Mouse (Mus musculus): ENCODE results near the gene Eif4e1b. TPM values are rescaled to one million over a fixed set of nuclear protein-coding genes. Genes with fewer than 3 reads are reported as not detected.
"Not testable (repeated sequence)": the region's sequence is repeated elsewhere in the genome, so short reads cannot be mapped to it uniquely, and the experiment has no call there.

Eif4e1b gene
- polyA plus RNA-seq, 1 experiment from 2014 or later = not detected

DNA sequence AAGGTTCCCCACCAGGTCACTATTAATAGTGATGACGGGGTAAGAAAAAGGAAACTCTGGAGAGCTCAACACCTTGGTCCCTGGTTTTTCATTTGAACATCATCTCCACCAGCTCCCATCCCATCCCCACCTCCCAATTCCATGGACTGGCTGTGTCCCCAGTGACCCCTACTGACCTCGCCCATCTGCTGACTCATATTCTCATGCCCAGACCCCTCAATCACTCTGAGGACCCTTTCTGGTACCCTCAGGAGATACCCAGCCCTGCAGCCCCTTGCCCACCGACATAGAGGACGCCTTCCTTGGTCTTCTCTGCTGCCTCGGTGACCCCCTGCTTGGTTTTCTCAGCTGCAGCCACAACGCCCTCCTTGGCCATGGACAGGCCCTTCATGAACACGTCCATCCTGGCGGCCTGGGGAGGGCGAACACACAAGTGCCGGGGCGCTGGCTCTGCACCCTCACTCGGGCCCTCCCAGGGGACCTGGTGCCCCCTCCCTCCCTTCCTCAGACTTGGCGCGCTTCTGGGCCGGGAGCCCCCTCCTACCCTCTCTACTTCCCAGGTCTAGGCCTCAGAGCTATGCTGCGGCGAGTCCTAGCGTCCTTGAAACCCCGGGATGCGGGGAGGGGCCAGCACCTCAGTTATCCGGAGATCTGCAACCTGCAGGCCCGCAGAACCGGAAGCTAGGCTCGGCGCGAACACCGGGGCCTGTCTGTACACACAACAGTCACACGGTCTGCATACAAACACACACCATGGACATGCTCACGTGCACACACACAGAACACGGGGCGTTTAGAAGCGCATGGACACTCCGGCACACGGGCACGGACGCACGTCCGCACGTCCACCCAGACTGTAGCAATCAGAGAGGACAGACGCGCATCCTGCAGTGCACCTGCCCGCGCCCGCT is 18.3 kb upstream of the Eif4e1b start:
- H3K9me3 ChIP-seq (replicated peaks) = no peaks in the 10 kb centered on the region
- no peaks in the 10 kb centered on the region for H3K36me3 ChIP-seq
- no peak for DNase-seq (ENCODE audit: low spot score)
- peaks cover 27% of the 10 kb centered on the region for H3K4me1 ChIP-seq
- peaks cover 72% of the 10 kb centered on the region for H3K27me3 ChIP-seq (ENCODE audit: low read depth, poor library complexity, severe bottlenecking)
- 4% methylated on average over 44 of the region's 44 CpGs for WGBS
- H3K27ac ChIP-seq (replicated peaks) = peak overlapping the region; percentile 24; the same call in 1 of the 2 replicates
- H3K4me3 ChIP-seq = peak overlapping the region; percentile 60

GRCm38 (mm10) chr13:54766192-54766768 is 17.5 kb upstream of the Eif4e1b start, which contains the start of gene Sncb:
TSS of gene Sncb (minus strand) at chr13:54766595.
- Histone ChIP-seq H3K27ac (replicated peaks) (peak within 1 kb of the TSS; percentile 24; the same call in 1 of the 2 replicates), H3K27me3 (ENCODE audit: low read depth, poor library complexity, severe bottlenecking) (peaks cover 64% of the 10 kb centered on the region), H3K4me3 (peak within 1 kb of the TSS; percentile 60), H3K4me1 (peaks cover 24% of the 10 kb centered on the region), H3K36me3 (no peaks in the 10 kb centered on the region), H3K9me3 (replicated peaks) (0 out of 2 replicates have a peak, but pooled peaks cover 3% of the 10 kb centered on the region)
- WGBS = under 1% methylated on average over 35 of the region's 35 CpGs
- DNase-seq (ENCODE audit: low spot score) = peak; percentile 77

DNA sequence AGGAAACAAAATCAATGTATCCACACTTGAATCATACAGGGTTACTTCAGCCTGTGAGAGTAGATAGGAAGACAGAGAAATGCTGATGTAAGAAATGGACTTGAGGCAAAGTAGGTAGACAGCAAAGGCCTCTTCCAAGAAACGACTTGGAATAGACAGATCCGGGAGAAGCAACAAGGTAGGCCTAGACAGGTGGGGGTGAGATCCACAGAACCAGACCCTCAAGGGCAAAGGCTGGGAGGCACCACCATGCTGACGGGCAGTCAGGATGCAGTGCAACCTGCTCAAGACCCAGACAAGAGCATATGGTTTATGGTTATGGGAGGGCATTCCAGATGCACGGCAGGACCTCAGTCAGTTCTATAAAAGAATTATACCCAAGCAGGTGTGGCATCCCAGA is 16.8 kb upstream of the Eif4e1b start:
- H3K27me3 ChIP-seq (ENCODE audit: low read depth, poor library complexity, severe bottlenecking) = peaks cover 58% of the 10 kb centered on the region
- no peaks in the 10 kb centered on the region for H3K36me3 ChIP-seq
- H3K9me3 ChIP-seq (replicated peaks) = 0 out of 2 replicates have a peak, but pooled peaks cover 3% of the 10 kb centered on the region
- 82% methylated on average over 4 of the region's 4 CpGs for WGBS
- no peak overlapping the region for H3K27ac ChIP-seq (replicated peaks)
- H3K4me3 ChIP-seq = no peak overlapping the region
- no peak for DNase-seq (ENCODE audit: low spot score)
- H3K4me1 ChIP-seq = peaks cover 24% of the 10 kb centered on the region

- 84% methylated on average over 3 of the region's 3 CpGs for WGBS
- H3K27me3 ChIP-seq (ENCODE audit: low read depth, poor library complexity, severe bottlenecking) = no peaks in the 10 kb centered on the region
- no peaks in the 10 kb centered on the region for H3K36me3 ChIP-seq
- H3K4me3 ChIP-seq = no peak overlapping the region
- no peaks in the 10 kb centered on the region; the same call in 1 of the 2 replicates for H3K9me3 ChIP-seq (replicated peaks)
- DNase-seq (ENCODE audit: low spot score) = no peak
- H3K4me1 ChIP-seq = no peaks in the 10 kb centered on the region
- H3K27ac ChIP-seq (replicated peaks) = no peak overlapping the region
These were observed 3.2 kb upstream of the Eif4e1b start for GRCm38 (mm10) chr13:54780592-54780991.

- no peaks in the 10 kb centered on the region for H3K27me3 ChIP-seq (ENCODE audit: low read depth, poor library complexity, severe bottlenecking)
- no peak overlapping the region for H3K4me3 ChIP-seq
- DNase-seq (ENCODE audit: low spot score) = no peak
- H3K9me3 ChIP-seq (replicated peaks) = no peaks in the 10 kb centered on the region
- H3K4me1 ChIP-seq = no peaks in the 10 kb centered on the region
- 89% methylated on average over 3 of the region's 3 CpGs for WGBS
- no peaks in the 10 kb centered on the region for H3K36me3 ChIP-seq
- no peak overlapping the region for H3K27ac ChIP-seq (replicated peaks)
These were observed 2.7 kb upstream of the Eif4e1b start for GRCm38 (mm10) chr13:54781086-54781485.

DNA sequence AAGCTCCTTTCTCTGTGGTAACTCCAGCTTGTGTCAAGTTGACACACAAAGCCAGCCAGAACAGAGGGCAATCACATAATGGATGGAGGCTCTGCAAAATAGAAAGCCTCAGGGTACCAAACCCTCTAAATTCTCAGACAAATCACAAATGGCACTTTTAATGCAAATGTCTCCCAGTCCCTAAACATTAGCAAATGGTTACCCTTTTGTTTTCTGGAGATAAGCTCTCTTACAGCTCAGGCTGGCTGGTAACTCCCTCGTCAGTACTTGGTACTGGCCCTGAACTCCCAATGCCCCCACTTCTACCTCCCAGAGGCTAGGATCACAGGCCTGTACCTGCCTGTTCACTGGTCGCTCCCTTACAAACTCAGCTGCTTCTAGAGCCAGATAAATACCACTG is 563 bp upstream of the Eif4e1b start:
- Histone ChIP-seq H3K27ac (replicated peaks) (no peak overlapping the region), H3K4me3 (no peak overlapping the region), H3K27me3 (ENCODE audit: low read depth, poor library complexity, severe bottlenecking) (peaks cover 8% of the 10 kb centered on the region; the same call in 1 of the 2 replicates), H3K4me1 (no peaks in the 10 kb centered on the region), H3K9me3 (replicated peaks) (no peaks in the 10 kb centered on the region), H3K36me3 (no peaks in the 10 kb centered on the region)
- WGBS = 54% methylated on average over 2 of the region's 2 CpGs
- no peak for DNase-seq (ENCODE audit: low spot score)

DNA sequence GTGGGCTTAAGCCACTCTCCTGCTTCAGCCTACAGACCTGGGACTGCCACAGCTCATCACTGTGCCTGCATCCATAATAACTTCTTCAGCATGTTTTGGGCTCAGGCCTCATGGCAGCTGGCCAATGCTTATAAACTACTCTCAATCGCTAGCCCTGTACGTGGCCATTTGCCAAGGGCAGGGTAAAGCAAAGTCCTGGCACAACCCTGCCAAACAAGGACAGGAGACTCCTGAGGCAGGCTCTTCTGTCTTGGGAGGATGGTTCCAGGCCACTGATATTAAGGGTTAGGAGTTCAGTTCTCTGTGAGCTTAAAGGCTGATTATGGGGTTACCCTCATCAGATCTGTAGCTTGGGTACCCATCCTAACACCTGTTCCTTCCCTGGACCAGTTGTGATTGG is 3.8 kb downstream of the Eif4e1b start:
- WGBS = 87% methylated on average over 2 of the region's 2 CpGs
- DNase-seq (ENCODE audit: low spot score); H3K9me3 ChIP-seq (replicated peaks); H3K27ac ChIP-seq (replicated peaks); H3K4me3 ChIP-seq; H3K36me3 ChIP-seq: not testable (repeated sequence)
- H3K4me1 ChIP-seq = peaks cover 27% of the 10 kb centered on the region
- H3K27me3 ChIP-seq (ENCODE audit: low read depth, poor library complexity, severe bottlenecking) = peaks cover 38% of the 10 kb centered on the region

DNA sequence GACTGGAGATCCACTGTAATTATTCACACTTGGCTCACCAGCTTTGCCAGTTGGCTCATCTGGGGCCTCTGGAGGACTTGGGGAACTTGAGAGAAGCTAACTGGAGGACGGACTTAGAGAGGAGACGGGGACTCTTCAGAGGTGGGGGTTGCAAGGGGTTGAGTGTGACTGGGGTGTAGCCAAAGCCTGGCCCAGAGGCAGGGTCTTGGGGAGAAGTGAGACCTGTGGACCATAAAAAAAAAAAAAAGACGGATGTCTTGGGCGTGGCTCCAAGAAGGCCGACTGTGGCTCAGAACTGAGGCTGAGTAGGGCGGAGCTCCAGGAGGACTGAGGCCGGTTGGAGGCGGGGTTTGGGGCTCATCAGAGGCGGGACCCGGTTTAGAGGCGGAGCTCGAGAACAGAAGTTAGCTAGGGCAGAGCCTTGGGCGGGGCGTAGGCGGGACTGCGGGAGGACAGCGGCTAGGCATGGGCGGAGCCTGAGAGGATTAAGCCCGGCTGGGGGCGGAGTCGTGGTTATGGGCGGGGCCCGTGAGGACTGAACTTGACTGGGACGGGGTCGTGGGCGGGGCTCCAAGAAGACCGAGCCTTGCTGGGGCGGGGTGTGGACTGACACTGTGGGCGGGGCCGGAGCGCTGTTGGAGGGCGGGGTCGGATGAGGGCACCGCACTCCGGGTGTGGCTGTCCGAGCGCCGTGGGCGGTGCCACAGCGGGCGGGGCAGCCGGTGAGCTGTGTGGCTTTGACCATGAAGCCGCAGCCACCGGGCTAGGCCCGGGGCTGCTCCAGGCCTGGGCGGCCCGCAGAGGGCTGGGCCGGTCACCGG is 5.2 kb downstream of the Eif4e1b start, which contains the start of gene Tspan17:
Tspan17 (plus strand) TSS at position 638 of the 821 bp plus-strand sequence.
- H3K4me1 ChIP-seq = peaks cover 32% of the 10 kb centered on the region
- H3K36me3 ChIP-seq = no peaks in the 10 kb centered on the region
- H3K27me3 ChIP-seq (ENCODE audit: low read depth, poor library complexity, severe bottlenecking) = peaks cover 52% of the 10 kb centered on the region
- H3K4me3 ChIP-seq = peak within 1 kb of the TSS; percentile 69
- 2% methylated on average over 49 of the region's 49 CpGs for WGBS
- H3K9me3 ChIP-seq (replicated peaks) = no peaks in the 10 kb centered on the region
- DNase-seq (ENCODE audit: low spot score) = peak; percentile 99
- peak within 1 kb of the TSS; percentile 77 for H3K27ac ChIP-seq (replicated peaks)

GRCm38 (mm10) chr13:54789561-54790397 is 6.0 kb downstream of the Eif4e1b start:
- peaks cover 60% of the 10 kb centered on the region for H3K27me3 ChIP-seq (ENCODE audit: low read depth, poor library complexity, severe bottlenecking)
- peak overlapping the region; percentile 77 for H3K27ac ChIP-seq (replicated peaks)
- 1% methylated on average over 38 of the region's 38 CpGs for WGBS
- H3K4me1 ChIP-seq = peaks cover 32% of the 10 kb centered on the region
- H3K36me3 ChIP-seq = no peaks in the 10 kb centered on the region
- H3K9me3 ChIP-seq (replicated peaks) = no peaks in the 10 kb centered on the region
- DNase-seq (ENCODE audit: low spot score) = peak; percentile 59
- peak overlapping the region; percentile 69 for H3K4me3 ChIP-seq

GRCm38 (mm10) chr13:54792259-54793230 is 8.7 kb downstream of the Eif4e1b start:
- Histone ChIP-seq H3K9me3 (replicated peaks) (no peaks in the 10 kb centered on the region), H3K4me1 (peaks cover 32% of the 10 kb centered on the region), H3K27ac (replicated peaks) (no peak overlapping the region), H3K27me3 (ENCODE audit: low read depth, poor library complexity, severe bottlenecking) (peaks cover 74% of the 10 kb centered on the region), H3K36me3 (no peaks in the 10 kb centered on the region), H3K4me3 (no peak overlapping the region)
- 23% methylated on average over 21 of the region's 21 CpGs for WGBS
- DNase-seq (ENCODE audit: low spot score) = no peak

All from midbrain, embryonic 10.5 days (tissue).